Mouse (Mus musculus) lung, postnatal 10 days (tissue): ENCODE results near the gene Fastkd5.
"Not testable (repeated sequence)": the region's sequence is repeated elsewhere in the genome, so short reads cannot be mapped to it uniquely, and the experiment has no call there.

ENCODE experiments used
- DNase-seq: peaks from one replicate; pipeline ENCODE4 v3.0.0; 2021

The Fastkd5 gene

GRCm38 (mm10) chr2:130632887-130633675, 3.3 kb upstream of the Fastkd5 start:
- DNase-seq, result no peak

GRCm38 (mm10) chr2:130632416-130632815, 2.6 kb upstream of the Fastkd5 start:
- DNase-seq, result no peak

- no peak for DNase-seq
Observed at GRCm38 (mm10) chr2:130629080-130629838, 568 bp downstream of the Fastkd5 start.

GRCm38 (mm10) chr2:130628424-130628823, 1.4 kb downstream of the Fastkd5 start:
- DNase-seq, result no peak

GRCm38 (mm10) chr2:130618972-130619371, 10.9 kb downstream of the Fastkd5 start:
- DNase-seq, result no peak

- DNase-seq, result no peak
Observed at GRCm38 (mm10) chr2:130613091-130613490, 16.7 kb downstream of the Fastkd5 start.

GRCm38 (mm10) chr2:130602195-130602594, 27.6 kb downstream of the Fastkd5 start:
- DNase-seq, result peak; percentile 70

GRCm38 (mm10) chr2:130598399-130598798, 31.4 kb downstream of the Fastkd5 start:
- DNase-seq, result no peak

GRCm38 (mm10) chr2:130597601-130598010, 32.2 kb downstream of the Fastkd5 start:
- DNase-seq, result peak; percentile 62

- no peak for DNase-seq
Observed at GRCm38 (mm10) chr2:130595596-130595995, 34.2 kb downstream of the Fastkd5 start.

- DNase-seq, result no peak
Observed at GRCm38 (mm10) chr2:130591016-130591415, 38.8 kb downstream of the Fastkd5 start.

GRCm38 (mm10) chr2:130589761-130590160, 40.1 kb downstream of the Fastkd5 start:
- peak; percentile 52 for DNase-seq

- no peak for DNase-seq
Observed at GRCm38 (mm10) chr2:130589157-130589556, 40.7 kb downstream of the Fastkd5 start.

GRCm38 (mm10) chr2:130588373-130588772, 41.5 kb downstream of the Fastkd5 start:
- no peak for DNase-seq

GRCm38 (mm10) chr2:130586016-130586415, 43.8 kb downstream of the Fastkd5 start:
- no peak for DNase-seq

- peak; percentile 50 for DNase-seq
Observed at GRCm38 (mm10) chr2:130583902-130584560, 45.8 kb downstream of the Fastkd5 start.

- DNase-seq, result no peak
Observed at GRCm38 (mm10) chr2:130582552-130582951, 47.3 kb downstream of the Fastkd5 start, which contains the start of gene Avp. Avp (minus strand) TSS chr2:130582554.

- DNase-seq, result no peak
Observed at GRCm38 (mm10) chr2:130581201-130581600, 48.6 kb downstream of the Fastkd5 start.

- DNase-seq, result no peak
Observed at GRCm38 (mm10) chr2:130579791-130580190, 50.0 kb downstream of the Fastkd5 start.

- DNase-seq, result peak; percentile 68
Observed at GRCm38 (mm10) chr2:130578148-130578547, 51.7 kb downstream of the Fastkd5 start.

GRCm38 (mm10) chr2:130577632-130578031, 52.2 kb downstream of the Fastkd5 start:
- peak; percentile 73 for DNase-seq

GRCm38 (mm10) chr2:130577021-130577420, 52.8 kb downstream of the Fastkd5 start:
- no peak for DNase-seq

GRCm38 (mm10) chr2:130576564-130576963, 53.3 kb downstream of the Fastkd5 start:
- DNase-seq, result not testable (repeated sequence)
